Mouse (Mus musculus) right cerebral cortex, postnatal 25 days (tissue): ENCODE results near the gene Spsb2.
"Not testable (repeated sequence)": the region's sequence is repeated elsewhere in the genome, so short reads cannot be mapped to it uniquely, and the experiment has no call there.

Source experiments
- DNase-seq: peaks from one replicate; pipeline ENCODE4 v3.0.0; 2022

Gene Spsb2

GRCm38 (mm10) chr6:124808358-124809012, at the start of gene Spsb2:
TSS of gene Spsb2 (plus strand) at chr6:124808661.
- DNase-seq, result no peak

DNA sequence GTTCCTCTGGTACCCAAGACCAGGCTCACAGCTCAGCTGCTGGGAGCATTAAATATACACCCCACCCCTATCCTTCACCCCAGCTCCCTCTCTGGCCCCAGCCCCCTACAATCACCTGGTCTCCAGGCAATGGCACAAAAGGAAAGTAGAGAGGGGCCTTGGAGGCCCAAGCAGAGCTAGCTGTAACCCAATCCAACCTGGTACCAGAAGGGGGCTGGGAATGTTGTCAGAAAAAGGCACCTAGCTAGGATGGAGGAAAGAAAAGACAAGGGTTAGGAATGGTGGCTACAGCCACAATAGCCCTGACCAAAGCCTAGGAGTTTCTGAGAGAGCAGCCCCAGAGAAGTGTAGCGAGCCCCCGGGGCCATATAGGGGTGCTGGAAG, 49.6 kb upstream of the Spsb2 start:
- DNase-seq, result no peak

GRCm38 (mm10) chr6:124759259-124759658, 49.2 kb upstream of the Spsb2 start:
- peak; percentile 72 for DNase-seq

DNA sequence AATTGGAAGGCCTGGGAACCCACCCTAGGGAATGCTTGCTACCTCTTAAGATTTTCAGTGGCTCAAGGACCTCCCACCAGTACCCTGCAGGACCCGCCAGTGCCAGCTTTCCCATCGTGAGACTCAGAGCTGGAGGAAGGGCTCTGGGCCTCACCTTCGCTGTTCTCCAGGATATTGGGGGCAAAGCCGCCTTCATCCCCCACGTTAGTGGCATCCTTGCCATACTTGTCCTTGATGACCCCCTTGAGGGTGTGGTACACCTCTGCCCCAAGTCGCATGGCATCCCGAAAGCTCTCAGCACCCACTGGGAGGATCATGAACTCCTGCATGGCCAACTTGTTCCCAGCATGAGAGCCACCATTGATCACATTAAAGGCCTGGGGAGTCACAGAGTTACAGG, 42.5 kb upstream of the Spsb2 start:
- DNase-seq, result no peak

GRCm38 (mm10) chr6:124767536-124767919, 40.9 kb upstream of the Spsb2 start:
- no peak for DNase-seq

DNA sequence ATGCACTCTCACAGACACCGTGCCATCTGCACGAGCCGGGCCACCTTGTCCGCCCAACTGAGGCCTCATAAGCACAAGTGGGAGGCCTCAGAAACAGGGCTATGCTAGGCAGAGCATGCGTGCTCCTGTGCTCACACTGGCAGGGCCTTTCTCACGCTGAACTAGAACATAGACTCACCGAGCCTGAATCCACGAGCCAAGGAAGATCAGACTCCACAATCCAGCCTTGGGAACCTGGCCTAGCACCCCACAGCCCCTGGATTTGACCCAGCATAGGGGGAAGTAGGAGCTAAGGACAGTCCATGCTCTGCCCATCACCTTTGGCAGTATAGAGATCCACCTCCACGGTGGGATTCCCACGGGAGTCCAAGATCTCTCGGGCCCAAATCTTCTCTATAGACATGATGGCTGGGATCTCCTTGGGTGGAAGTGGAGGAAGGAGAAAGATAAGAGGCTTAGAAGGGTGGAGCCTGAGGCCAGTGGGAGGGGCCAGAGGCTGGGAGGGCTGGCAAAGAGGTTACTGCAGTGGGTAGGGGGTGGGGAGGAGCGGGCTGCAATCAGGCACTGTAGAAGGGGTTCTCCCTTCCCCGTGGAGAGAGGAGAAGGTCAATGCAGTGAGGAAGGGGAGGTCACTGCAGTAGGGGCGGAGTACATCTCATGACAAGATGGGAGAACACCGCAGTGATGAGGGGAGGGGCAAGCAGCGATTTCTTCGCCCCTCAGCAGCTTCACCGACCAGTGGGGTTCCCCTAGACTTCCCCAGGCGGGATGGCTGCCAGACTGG, 40.3 kb upstream of the Spsb2 start:
- DNase-seq, result peak; percentile 63

GRCm38 (mm10) chr6:124768704-124769044, 39.8 kb upstream of the Spsb2 start:
- DNase-seq, result no peak

GRCm38 (mm10) chr6:124769101-124769765, 39.2 kb upstream of the Spsb2 start, which contains the start of gene Eno2:
TSS of gene Eno2 (minus strand) at chr6:124769673.
- peak; percentile 79 for DNase-seq

DNA sequence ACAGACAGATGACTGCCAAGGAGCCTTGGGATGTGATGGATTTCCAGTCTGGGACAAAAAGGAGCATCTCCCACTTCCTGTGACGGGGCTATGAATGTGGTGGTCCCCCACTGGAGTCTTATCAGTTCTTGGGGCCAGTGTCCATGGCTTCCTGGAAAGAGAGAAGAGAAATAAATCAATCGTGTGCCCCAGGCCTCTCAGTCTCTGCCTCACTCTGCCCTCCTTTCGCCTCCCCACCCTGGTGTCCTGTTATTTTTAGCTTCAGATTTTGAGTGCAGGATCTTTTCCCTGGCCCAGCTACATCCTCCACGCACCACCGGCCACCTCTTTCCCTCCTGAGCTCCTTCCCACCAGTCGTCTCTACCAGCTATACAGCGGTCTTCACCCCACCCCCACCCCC, 38.4 kb upstream of the Spsb2 start:
- DNase-seq, result no peak

- DNase-seq, result no peak
Measured at GRCm38 (mm10) chr6:124770511-124770910, 38.0 kb upstream of the Spsb2 start.

DNA sequence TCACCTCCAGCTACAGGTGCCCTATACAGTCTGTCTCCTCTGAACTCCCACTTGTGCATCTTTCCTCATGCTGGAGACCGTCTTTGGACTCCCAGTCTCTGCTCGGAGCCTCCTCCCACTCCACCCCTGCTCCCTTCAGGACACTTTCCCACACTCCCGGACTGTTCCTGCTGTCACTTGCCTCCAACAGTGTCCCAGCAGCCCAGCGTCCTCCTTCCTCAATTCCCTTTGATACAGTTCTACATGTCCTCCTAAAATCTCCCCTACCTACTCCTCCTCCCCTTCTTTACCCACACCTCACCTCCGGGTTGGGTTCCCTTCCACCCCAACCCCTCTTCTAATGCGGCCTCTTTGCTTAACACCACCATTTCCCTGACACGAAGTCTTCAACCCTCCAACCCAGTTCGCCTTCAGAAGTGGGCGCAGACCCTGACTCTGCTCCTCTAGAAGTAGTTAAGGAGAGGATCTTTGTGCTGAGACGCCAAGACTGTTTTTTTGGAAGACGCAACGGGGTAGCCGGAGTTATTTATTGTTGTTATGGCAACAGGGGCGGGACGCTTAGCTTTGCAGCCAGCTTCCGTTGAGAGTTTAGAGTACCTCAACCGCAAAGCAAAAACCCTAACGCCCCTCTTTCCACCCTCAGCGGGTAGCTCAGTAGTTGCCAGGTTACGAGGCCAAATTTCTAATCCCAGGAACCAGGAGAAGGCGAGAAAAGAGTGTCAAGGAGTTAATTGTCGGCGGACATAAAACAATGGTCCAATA, 29.1 kb upstream of the Spsb2 start, which contains the start of gene Lrrc23:
Lrrc23 (minus strand) TSS at position 506 of the 762 bp plus-strand sequence.
- DNase-seq, result no peak

GRCm38 (mm10) chr6:124779984-124780416, 28.5 kb upstream of the Spsb2 start:
- DNase-seq, result no peak

DNA sequence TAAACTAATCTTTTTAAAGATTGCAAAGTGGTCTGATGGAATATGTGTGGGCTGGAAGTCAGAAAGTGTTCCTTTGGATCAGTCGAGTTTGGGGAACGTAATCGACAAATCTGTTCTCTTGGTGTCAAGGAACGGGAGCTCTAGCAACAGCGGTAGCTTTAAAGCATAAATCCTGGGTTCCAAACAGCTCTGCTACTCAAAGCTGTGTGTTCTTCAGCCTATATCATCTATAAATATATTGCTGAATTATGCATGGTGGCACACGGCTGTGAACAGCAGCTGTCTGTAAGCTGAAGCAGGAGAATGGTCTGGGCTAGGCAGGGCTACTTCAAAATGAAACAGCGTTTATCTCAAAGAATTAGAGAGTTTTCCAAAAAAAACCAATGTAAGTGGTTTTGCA, 27.5 kb upstream of the Spsb2 start:
- DNase-seq, result no peak

DNA sequence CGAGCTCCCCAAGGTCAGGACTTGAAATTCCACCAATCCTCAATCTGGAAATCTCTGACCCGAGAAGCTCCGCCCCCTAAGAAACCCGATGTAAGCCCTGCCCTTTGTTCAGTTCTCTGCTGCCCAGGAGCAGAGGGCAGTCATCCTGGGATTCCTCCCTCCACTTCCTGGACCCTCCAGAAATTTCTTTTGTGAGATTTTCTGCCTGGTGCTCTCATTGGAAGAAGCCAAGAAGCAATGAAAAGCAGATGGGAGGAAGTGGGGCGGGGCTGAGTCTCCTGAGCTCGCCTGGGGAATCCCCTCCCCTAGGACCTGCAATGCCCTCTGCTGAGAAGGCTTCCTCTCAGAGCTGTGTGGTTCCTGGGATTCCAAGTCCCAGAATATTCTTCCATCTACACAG, 26.0 kb upstream of the Spsb2 start:
- DNase-seq, result no peak

GRCm38 (mm10) chr6:124786756-124787420, 21.6 kb upstream of the Spsb2 start:
- DNase-seq, result peak; percentile 56

- DNase-seq, result no peak
Measured at GRCm38 (mm10) chr6:124787722-124788121, 20.7 kb upstream of the Spsb2 start.

DNA sequence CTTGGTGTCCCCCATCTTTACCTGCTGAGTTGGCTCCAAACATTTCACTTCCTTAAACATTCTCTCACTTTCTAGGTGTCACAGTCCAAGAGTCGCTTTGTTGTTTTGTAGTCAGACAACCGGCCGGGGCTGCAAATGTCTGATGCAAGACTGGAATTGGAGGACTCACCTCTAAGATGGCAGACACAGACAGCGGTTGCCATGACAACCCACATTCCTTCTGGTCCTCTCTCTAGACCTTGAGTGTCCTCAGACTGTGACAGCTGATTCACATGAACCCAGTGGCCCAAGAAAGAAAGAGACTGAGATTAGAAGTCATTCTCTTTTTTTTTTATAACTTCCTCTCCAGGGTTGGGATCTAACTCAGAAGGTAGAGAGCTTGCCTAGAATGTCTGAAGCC, 18.9 kb upstream of the Spsb2 start:
- DNase-seq, result no peak

DNA sequence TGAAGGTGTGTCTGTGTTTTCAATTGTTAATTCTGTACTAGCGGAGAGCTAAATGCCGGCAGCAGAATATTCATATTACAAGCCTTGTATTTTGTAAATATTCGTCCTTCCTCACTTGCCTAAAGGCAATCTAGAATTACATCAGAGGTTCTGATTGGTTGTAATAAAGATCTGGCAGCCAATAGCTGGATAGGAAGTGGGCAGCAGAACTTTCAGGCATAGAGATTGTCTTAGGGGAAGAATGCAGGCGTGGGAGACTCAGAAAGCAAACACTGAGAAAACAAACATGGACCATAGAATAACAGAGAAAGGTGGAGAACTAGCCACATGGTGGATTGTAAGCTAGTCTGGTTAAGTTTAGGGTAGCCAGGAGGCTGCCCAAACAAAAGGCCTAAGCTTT, 18.3 kb upstream of the Spsb2 start:
- DNase-seq, result no peak

DNA sequence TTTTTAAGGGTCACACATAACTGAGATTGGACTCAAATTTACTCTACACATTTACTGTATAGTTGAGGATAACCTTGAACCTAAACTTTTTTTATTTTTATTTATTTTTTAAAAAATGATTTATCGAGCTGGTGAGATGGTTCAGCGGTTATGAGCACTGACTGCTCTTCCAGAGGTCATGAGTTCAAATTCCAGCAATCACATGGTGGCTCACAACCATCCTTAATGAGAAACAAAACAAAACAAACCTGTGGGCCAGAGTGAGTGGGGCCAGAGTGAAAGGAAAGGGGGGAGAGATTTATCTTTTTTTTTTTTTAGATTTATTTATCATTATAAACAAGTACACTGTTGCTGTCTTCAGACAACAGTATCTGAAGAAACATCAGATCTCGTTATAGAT, 16.6 kb upstream of the Spsb2 start:
- DNase-seq, result no peak

- no peak for DNase-seq
Measured at GRCm38 (mm10) chr6:124795781-124796180, 12.7 kb upstream of the Spsb2 start.

- DNase-seq, result no peak
Measured at GRCm38 (mm10) chr6:124796200-124796599, 12.3 kb upstream of the Spsb2 start.

- not testable (repeated sequence) for DNase-seq
Measured at GRCm38 (mm10) chr6:124802400-124802799, 6.1 kb upstream of the Spsb2 start.

DNA sequence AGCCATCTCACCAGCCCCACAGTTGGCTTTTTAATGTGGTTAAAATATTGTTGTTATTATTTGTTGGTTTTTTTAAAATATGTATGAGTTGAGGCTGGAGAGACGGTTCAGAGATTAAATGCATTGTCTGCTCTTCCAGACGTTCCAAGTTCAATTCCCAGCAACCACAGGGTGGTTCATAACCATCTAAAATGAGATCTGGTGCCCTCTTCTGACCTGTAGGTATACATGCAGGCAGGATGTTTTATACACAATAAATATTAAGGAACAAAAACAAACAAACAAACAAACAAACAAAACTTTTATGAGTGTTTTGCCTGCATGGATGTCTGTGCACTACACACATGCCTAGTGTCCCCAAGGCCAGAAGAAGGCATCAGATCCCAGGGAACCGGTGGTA, 5.4 kb upstream of the Spsb2 start:
- DNase-seq, result no peak
